Mouse (Mus musculus): Measurements from ENCODE around the gene Cdk9. TPM values are rescaled to one million over a fixed set of nuclear protein-coding genes. Genes with fewer than 3 reads are reported as not detected.

Gene Cdk9
- total RNA-seq, 2 experiments from 2014 or later, result 115 to 121 TPM

DNA sequence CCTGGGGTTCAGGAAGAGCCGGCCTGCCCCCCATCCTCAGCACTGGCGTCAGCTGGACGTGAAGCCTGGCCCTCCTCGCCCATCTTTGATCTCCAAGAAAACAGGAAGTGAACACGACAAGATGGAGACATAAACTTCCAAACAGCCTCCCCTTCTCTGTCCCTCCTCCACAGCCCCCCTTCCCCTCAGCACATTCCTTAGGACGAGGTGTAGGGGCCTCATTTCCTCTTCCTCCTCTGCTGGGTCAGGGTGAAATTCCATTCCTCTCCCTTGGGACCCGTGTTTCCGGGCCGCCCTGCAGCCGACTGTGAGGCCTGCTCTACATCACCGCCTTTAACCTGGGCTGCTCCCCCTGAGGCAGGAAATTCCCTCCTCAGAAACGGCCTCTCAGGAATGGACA, 57.0 kb downstream of the Cdk9 start:
- no peak for TF ChIP-seq CTCF (conservative IDR thresholded peaks at IDR 0.05)
- Histone ChIP-seq H3K27ac (peak overlapping the region; percentile 63; the same call in 1 of the 2 replicates), H3K4me3 (no peak overlapping the region)
- no peak for DNase-seq (ENCODE audit: low spot score in 2 of 2)

Small RNA genes lying within 50 kb of the gene (microRNA-seq; reads per million reads assigned to microRNA genes)
- gene Gm47291 (0 reads per million in 2 experiments), gene Mir2861 (0.18 to 0.64 reads per million in 2 experiments), gene Mir3960 (0 to 0.64 reads per million in 2 experiments), gene Mir8093 (0 to 0.18 reads per million in 2 experiments)

Other genes with a start within 250 kb of the Cdk9 start
- gene Fam102a, start 177.7 kb downstream of the Cdk9 start, total RNA-seq (2021), result 10 to 100 TPM; 77.1 TPM
- gene Dpm2, start 142.2 kb downstream of the Cdk9 start, total RNA-seq (2021), result 10 to 100 TPM; 77.6 to 84.0 TPM
- gene Pip5kl1, start 138.3 kb downstream of the Cdk9 start, total RNA-seq (2021), result 1 to 10 TPM; 4.4 to 5.0 TPM
- gene 9430097D07Rik, start 137.4 kb downstream of the Cdk9 start, total RNA-seq (2021), result under 1 TPM in 1 of 2 experiments, not detected in 1; 0.71 TPM
- 10 to 100 TPM; 36.4 to 40.0 TPM for gene St6galnac4, start 126.0 kb downstream of the Cdk9 start, total RNA-seq (2021)
- 100 to 1,000 TPM; 117 to 124 TPM for gene St6galnac6, start 113.4 kb downstream of the Cdk9 start, total RNA-seq (2021)
- 100 to 1,000 TPM; 120 to 123 TPM for gene Ak1, start 91.3 kb downstream of the Cdk9 start, total RNA-seq (2021)
- gene Eng, start 66.5 kb downstream of the Cdk9 start, total RNA-seq (2021), result 10 to 100 TPM; 16.4 to 19.7 TPM
- gene Fpgs, start 8.9 kb downstream of the Cdk9 start, total RNA-seq (2021), result 10 to 100 TPM; 10.7 to 14.6 TPM
- 10 to 100 TPM; 18.9 to 20.1 TPM for gene Sh2d3c, start 8.0 kb upstream of the Cdk9 start, total RNA-seq (2021)
- gene 6330409D20Rik, start 27.9 kb upstream of the Cdk9 start, total RNA-seq (2021), result 1 to 10 TPM; 1.4 to 2.9 TPM
- 10 to 100 TPM; 30.3 to 32.3 TPM for gene Tor2a, start 44.2 kb upstream of the Cdk9 start, total RNA-seq (2021)
- under 1 TPM; 0.69 to 0.82 TPM for gene Ttc16, start 62.6 kb upstream of the Cdk9 start, total RNA-seq (2021)
- 1 to 10 TPM; 5.9 to 6.4 TPM for gene Ptrh1, start 62.7 kb upstream of the Cdk9 start, total RNA-seq (2021)
- gene Cfap157, start 71.4 kb upstream of the Cdk9 start, total RNA-seq (2021), result 1 to 10 TPM in 1 of 2 experiments, not detected in 1; 2.0 TPM
- 100 to 1,000 TPM; 550 to 603 TPM for gene Stxbp1, start 134.2 kb upstream of the Cdk9 start, total RNA-seq (2021)
- 10 to 100 TPM; 14.5 to 14.9 TPM for gene Fam129b, start 163.0 kb upstream of the Cdk9 start, total RNA-seq (2021)
- gene Rpl12, start 248.5 kb upstream of the Cdk9 start, total RNA-seq (2021), result 100 to 1,000 TPM; 115 to 125 TPM
- 10 to 100 TPM; 36.8 to 37.9 TPM for gene Lrsam1, start 248.5 kb upstream of the Cdk9 start, total RNA-seq (2021)

All from layer of hippocampus, adult 2 months (tissue).